Mouse (Mus musculus) urinary bladder, postnatal 0 days (tissue): Measurements from ENCODE around the gene Pdcd1lg2. TPM values are rescaled to one million over a fixed set of nuclear protein-coding genes. Genes with fewer than 3 reads are reported as not detected.

Source experiments
- polyA plus RNA-seq: library from polyadenylated mRNA; unstranded; fragments of >200 nt; fragmentation: Nextera tagmentation; extraction: Ambion mirVana; gene quantifications from 2 replicates; pipeline ENCODE4 v1.2.1, GENCODE M21; 2015

Gene Pdcd1lg2
- polyA plus RNA-seq, result 0.15 TPM in 1 of 2 replicates, not detected in the other

DNA sequence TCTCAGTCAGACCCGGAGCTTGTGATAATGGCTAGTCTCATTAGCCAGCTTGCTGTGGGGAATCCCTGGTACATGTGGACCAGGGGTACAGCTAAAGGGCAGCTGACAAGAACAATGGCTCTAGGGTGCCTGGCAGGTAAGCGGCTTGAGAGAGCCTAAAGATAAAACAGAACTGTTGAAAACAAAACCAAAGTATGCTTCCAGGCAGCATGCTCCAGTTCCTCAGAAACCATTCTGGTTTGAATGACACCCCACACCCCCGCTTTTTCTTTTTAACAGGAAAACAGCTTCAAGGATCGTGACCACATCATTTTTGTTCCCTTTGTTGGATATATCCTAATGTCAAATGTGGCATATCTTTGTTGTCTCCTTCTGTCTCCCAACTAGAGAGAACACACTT lies at the start of gene Pdcd1lg2:
TSS of gene Pdcd1lg2 (plus strand) at position 301 of the 400 bp plus-strand sequence.

DNA sequence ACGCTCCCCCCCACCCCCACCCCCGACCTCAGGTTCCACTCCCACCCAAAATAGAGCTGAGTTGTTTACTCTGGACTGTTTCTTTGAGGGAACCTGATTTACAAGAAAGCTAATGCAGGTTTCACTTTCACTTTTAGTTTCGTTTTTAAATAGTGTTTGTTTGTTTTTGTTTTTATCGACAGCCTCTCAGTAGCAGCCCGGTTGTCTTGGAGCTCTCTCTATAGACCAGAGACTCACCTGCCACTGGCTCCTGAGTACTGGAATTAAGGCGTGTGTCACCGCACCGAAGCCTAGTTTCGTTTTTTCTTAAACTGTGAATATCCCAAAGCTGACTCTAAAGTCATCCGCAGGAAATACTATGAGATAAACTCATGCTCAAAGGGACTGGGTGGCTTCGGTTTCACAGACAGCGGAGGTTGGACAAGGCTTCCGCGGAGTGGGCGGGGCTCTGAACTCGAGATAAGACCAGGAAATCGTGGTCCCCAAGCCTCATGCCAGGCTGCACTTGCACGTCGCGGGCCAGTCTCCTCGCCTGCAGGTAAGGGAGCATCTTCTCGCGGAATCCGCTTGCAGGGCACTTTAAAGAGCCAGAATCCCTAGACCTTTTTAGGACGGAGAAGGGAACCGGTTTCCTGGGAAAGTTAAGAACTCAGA lies 43.6 kb upstream of the Pdcd1lg2 start, which contains the start of the genes Plgrkt and Cd274:
TSS of gene Plgrkt (minus strand) at position 422 of the 654 bp plus-strand sequence.
TSS of gene Cd274 (plus strand) at position 487 of the 654 bp plus-strand sequence.

Other genes with a start within 250 kb of the Pdcd1lg2 start
- gene Jak2, start 159.1 kb upstream of the Pdcd1lg2 start, polyA plus RNA-seq, result 13.7 and 14.5 TPM in 2 replicates
- 3.9 and 4.0 TPM in 2 replicates for gene Insl6, start 85.6 kb upstream of the Pdcd1lg2 start, polyA plus RNA-seq
- gene Rln1, start 76.2 kb upstream of the Pdcd1lg2 start, polyA plus RNA-seq, result 0.18 TPM in 1 of 2 replicates, not detected in the other
- gene Plgrkt, start 43.5 kb upstream of the Pdcd1lg2 start, polyA plus RNA-seq, result 60.4 and 66.6 TPM in 2 replicates
- gene Cd274, start 43.5 kb upstream of the Pdcd1lg2 start, polyA plus RNA-seq, result 0.12 and 0.74 TPM in 2 replicates
- 8.0 and 8.6 TPM in 2 replicates for gene Ric1, start 111.4 kb downstream of the Pdcd1lg2 start, polyA plus RNA-seq
- 54.8 and 64.5 TPM in 2 replicates for gene Ermp1, start 237.5 kb downstream of the Pdcd1lg2 start, polyA plus RNA-seq